14 mouse cellular contexts compared by ENCODE assay signal in the genomic region with DNA sequence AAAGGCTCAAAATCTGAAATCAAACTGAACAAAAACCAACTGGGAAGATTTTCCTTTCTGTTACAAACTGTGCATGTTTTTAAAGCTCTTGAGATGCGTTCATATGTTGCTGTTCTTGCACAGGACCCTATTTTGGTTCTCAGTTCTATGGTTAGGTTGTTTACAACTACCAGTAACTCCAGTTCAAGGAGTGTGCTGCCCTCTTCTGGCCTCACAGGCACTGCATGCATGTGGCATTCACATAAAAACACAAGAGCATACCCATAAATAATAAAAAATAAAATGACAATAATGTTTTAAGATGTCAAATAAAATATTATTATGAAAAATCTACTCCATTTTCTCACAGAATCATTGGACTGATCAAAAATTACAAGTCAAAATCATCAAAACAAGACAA.
DNase-seq lines count a peak whose midpoint lies in the region; ATAC-seq and TF ChIP-seq lines count a peak whose summit lies in the region.
"Had no signal": no experiment of that assay in that cellular context is flagged by ENCODE, and none has a peak within 500 bp of the region (broad histone marks: within the 10 kb centered on the region; RNA-seq: fewer than 3 reads in every experiment).

No protein-coding gene starts in this region.

- no peak for ATAC-seq in kidney, postnatal 0 days (replicated peaks; ENCODE audit: low FRiP score, low read depth)
- ATAC-seq in kidney, embryonic 16.5 days (ENCODE audit: low FRiP score, low TSS enrichment) = no peak
- no peak for ATAC-seq in inflammation-experienced regulatory T-cells, adult 6 months
- ATAC-seq: midbrain, embryonic 13.5 days had no signal

- H3K4me3 ChIP-seq in kidney, postnatal 0 days (replicated peaks; ENCODE audit: low read depth, low read length) = no peak overlapping the region
- H3K4me3 ChIP-seq in kidney, embryonic 16.5 days (ENCODE audit: low read length) = no peak overlapping the region
- H3K4me3 ChIP-seq: embryonic facial prominence, embryonic 12.5 days; liver, embryonic 13.5 days; midbrain, embryonic 13.5 days had no signal

- no peak overlapping the region for H3K27ac ChIP-seq in kidney, postnatal 0 days
- no peak overlapping the region for H3K27ac ChIP-seq in kidney, embryonic 16.5 days (ENCODE audit: low read length)
- H3K27ac ChIP-seq: embryonic facial prominence, embryonic 12.5 days; liver, embryonic 13.5 days; midbrain, embryonic 13.5 days had no signal

- H3K9me3 ChIP-seq in kidney, postnatal 0 days (replicated peaks; ENCODE audit: low read length) = no peaks in the 10 kb centered on the region
- H3K9me3 ChIP-seq in kidney, embryonic 16.5 days (ENCODE audit: low read length) = peaks cover 4% of the 10 kb centered on the region
- H3K9me3 ChIP-seq: liver, embryonic 13.5 days; midbrain, embryonic 13.5 days had no signal

- H3K36me3 ChIP-seq in kidney, postnatal 0 days (ENCODE audit: insufficient read depth, low read length) = no peaks in the 10 kb centered on the region
- no peaks in the 10 kb centered on the region for H3K36me3 ChIP-seq in kidney, embryonic 16.5 days (ENCODE audit: insufficient read depth, low read length)
- H3K36me3 ChIP-seq: embryonic facial prominence, embryonic 12.5 days; liver, embryonic 13.5 days; midbrain, embryonic 13.5 days had no signal

- DNase-seq in adrenal gland, postnatal 14 days = peak; percentile 24
- no peak for DNase-seq in adrenal gland, adult 8-10 months
- DNase-seq in kidney, postnatal 0 days (ENCODE audit: low spot score) = no peak
- peak; percentile 21 for DNase-seq in thymus, postnatal 4 days
- DNase-seq in thymus, postnatal 25 days = no peak
- no peak for DNase-seq in thymus, postnatal 14 days
- DNase-seq: cerebellum, adult 18-20 months; heart, postnatal 36 days; liver, embryonic 13.5 days; right cerebral cortex, postnatal 14 days had no signal

- 95% methylated on average over 1 of the region's 1 CpGs for WGBS in kidney, postnatal 0 days
- 86% methylated on average over 1 of the region's 1 CpGs for WGBS in kidney, embryonic 16.5 days

- no peaks in the 10 kb centered on the region for H3K27me3 ChIP-seq in kidney, postnatal 0 days (ENCODE audit: insufficient read depth, low read length)
- H3K27me3 ChIP-seq in kidney, embryonic 16.5 days (ENCODE audit: insufficient read depth, low read length) = no peaks in the 10 kb centered on the region
- H3K27me3 ChIP-seq: embryonic facial prominence, embryonic 12.5 days; liver, embryonic 13.5 days; midbrain, embryonic 13.5 days had no signal

- peak; percentile 56 for TF ChIP-seq CTCF in kidney, postnatal 0 days (IDR thresholded peaks at IDR 0.05; ENCODE audit: low read depth)

- no peak overlapping the region for H3K9ac ChIP-seq in kidney, postnatal 0 days (ENCODE audit: low read depth, low read length)
- H3K9ac ChIP-seq in kidney, embryonic 16.5 days (replicated peaks; ENCODE audit: low read length) = no peak overlapping the region
- H3K9ac ChIP-seq: embryonic facial prominence, embryonic 12.5 days; liver, embryonic 13.5 days; midbrain, embryonic 13.5 days had no signal

- no peaks in the 10 kb centered on the region for H3K4me1 ChIP-seq in kidney, postnatal 0 days (replicated peaks; ENCODE audit: insufficient read depth, low read length)
- no peaks in the 10 kb centered on the region for H3K4me1 ChIP-seq in kidney, embryonic 16.5 days (ENCODE audit: insufficient read depth, low read length)
- H3K4me1 ChIP-seq: embryonic facial prominence, embryonic 12.5 days; liver, embryonic 13.5 days; midbrain, embryonic 13.5 days had no signal

- H3K4me2 ChIP-seq in kidney, postnatal 0 days (ENCODE audit: low read length) = no peak overlapping the region
- no peak overlapping the region for H3K4me2 ChIP-seq in kidney, embryonic 16.5 days (replicated peaks; ENCODE audit: low read depth, low read length)
- H3K4me2 ChIP-seq: embryonic facial prominence, embryonic 12.5 days; liver, embryonic 13.5 days; midbrain, embryonic 13.5 days had no signal

Comparison
In these comparisons a context has a peak if more than half of its experiments do, and no peak if none do; other contexts are left out.
1. DNase-seq: peak in adrenal gland, postnatal 14 days (single experiment) and thymus, postnatal 4 days (single experiment); none in adrenal gland, adult 8-10 months (single experiment), kidney, postnatal 0 days (single experiment), thymus, postnatal 25 days (single experiment) and thymus, postnatal 14 days (single experiment).